Mouse (Mus musculus) heart, postnatal 4 days (tissue): Measurements from ENCODE around the gene Nae1. TPM values are rescaled to one million over a fixed set of nuclear protein-coding genes. Genes with fewer than 3 reads are reported as not detected.

Experiments
- DNase-seq: peaks from one replicate; pipeline ENCODE4 v3.0.0; 2021
- total RNA-seq, 2 experiments: library from RNA; stranded (reverse); gene quantifications; 2 replicates each; pipeline ENCODE4 v1.2.3; 2021

Nae1 gene
- total RNA-seq, 2 experiments from 2014 or later, result 40.9 to 41.0 TPM

DNA sequence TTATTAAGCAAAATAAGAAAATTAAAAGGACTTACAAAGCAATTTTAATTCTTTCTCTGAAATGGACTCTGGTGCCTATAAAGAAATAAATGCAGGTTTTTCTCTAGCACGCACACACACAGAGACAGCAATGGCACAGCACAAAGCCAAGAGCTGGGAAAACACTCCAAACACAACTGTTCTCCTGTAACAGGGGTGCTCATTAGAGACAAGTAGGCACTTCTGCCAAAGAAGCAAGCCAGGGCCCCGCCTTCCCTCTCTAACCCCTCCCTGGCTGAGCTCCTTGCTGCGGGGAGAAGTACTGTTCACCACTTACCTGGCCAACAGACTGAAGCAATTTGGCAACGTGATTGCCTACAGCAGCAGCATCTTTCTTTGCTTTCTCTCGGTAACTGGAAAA is 16.6 kb downstream of the Nae1 start:
- DNase-seq, result no peak

DNA sequence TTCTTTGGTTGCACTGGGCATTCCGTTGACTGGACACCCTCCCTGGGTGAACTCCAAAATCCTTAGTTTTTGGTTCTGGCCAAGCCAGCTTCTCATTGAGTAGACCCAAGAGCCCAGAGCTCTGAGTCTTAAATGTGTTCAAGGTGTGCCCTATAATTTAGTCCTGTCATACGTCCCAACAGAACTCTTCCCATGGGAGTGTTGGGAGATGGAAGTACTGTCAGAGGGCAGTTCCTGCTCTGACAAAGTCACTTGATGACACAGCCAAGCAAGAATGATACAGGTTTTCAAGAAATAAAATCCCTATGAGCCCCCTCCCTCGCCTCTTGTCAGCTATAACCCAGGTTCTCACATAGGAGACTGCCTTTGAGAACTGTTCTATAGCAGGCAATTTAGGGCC is 24.3 kb downstream of the Nae1 start:
- no peak for DNase-seq

DNA sequence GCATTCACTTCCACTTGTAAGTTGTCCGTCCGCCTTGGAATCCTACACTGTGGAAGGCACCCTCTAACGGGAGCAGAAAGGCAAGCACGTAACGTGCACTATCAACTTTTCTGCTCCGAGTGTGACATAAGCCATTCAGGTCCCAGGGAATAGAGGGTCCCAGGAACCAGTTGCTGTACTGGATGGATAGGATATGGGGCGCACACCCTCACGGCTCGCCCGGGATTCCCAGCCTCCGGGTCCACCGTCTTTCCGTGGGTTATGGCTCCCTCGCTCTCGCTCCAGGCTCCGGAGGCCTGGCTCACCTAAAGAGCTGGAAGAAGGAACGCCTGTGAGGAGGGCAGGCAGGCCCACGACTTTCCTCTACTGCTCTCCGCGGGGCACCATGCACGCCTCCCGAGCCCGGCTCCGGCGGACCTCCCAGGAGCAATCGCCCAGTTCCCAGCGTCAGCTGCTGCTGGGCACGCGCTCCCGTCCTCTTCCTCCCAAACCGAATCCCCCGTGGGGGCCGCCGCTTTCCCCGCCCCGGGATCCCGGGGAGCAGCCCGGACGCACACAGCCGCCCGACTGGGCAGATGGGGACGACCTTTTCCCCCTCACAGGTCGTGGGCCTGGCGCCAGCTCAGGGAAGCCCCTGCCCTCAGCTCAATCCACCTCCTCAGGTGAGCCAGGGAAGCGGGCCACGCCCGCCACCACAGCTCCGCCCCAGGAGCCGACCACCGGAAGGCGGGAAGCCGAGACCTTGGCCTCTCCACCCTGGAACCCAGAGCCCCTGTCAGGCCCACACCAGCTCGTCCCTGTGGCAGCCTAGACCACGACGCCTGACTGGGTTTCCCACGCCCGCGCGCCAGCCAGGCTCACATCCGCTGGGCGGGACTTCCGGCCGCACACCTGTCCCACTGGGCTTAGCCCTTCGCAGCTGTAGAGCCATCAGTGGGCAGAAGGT is 25.1 kb downstream of the Nae1 start, which contains the start of gene Terb1:
TSS of gene Terb1 (minus strand) at position 850 of the 946 bp plus-strand sequence.
- peak; percentile 42 for DNase-seq

DNA sequence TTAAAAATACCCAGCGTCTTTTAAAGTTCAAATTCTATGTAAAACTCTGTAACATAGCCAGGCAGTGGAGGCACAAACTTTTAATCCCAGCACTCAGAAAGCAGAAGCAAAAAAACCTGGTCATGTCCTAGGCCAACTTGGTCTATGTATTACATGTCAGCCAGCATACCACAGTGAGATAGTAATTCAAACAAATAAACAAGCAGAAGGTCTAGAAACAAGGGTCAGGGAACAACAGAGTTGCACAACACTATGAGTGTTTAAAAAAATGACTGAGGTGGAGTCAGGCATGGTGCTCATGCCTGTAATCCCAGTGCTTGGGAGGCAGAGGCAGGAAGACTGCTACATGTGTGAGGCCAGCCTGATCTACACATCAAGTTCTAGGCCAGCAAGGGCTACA is 55.3 kb downstream of the Nae1 start:
- DNase-seq, result no peak

DNA sequence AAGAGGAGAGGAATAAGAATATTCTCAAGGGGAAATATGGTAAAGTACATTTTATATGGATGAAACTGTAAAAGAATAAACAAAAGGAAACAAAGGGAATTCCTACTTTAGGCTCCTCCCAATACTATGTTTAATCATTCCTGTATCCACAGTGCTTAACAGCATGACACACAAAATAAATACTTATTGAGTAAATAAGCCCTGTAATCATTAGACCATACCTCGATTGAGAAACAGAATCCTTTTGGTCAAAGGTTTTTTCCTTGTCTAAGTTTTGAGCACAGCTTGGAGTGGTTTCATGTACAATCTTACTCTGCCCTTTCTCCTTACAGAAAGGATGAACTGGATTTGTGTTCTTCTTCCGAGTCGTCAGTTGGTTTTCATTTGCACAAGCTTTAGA is 62.0 kb downstream of the Nae1 start:
- DNase-seq, result no peak

DNA sequence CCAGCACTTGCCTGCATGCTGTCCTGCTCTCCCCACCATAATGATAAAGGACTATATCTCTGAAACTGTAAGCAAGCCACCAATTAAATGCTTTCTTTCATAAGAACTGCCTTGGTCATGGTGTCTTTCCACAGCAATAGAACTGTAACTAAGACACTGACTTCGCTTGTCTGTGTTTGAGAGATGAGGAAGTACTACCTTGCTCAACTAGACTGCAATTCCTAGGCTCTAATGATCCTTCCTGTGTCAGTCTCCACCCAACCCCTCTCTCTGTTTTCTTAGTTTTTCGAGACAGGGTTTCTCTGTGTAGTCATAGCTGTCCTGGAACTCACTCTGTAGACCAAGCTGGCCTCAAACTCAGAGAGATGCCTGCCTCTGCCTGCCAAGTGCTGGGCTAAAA is 67.0 kb downstream of the Nae1 start:
- no peak for DNase-seq

Other genes starting within 250 kb of the Nae1 start
- not detected for gene Cmtm2a, start 241.5 kb downstream of the Nae1 start, total RNA-seq
- not detected for gene Gm45711, start 224.6 kb downstream of the Nae1 start, total RNA-seq
- gene Cmtm1, start 224.5 kb downstream of the Nae1 start, total RNA-seq, result not detected
- not detected for gene Gm11020, start 213.1 kb downstream of the Nae1 start, total RNA-seq
- not detected for gene Cmtm2b, start 212.4 kb downstream of the Nae1 start, total RNA-seq
- 10 to 100 TPM; 50.6 to 50.7 TPM for gene Cmtm3, start 195.2 kb downstream of the Nae1 start, total RNA-seq
- gene Cmtm4, start 138.8 kb downstream of the Nae1 start, total RNA-seq, result 10 to 100 TPM; 17.1 to 17.2 TPM
- 100 to 1,000 TPM in 1 of 2 experiments, 10 to 100 TPM in 1; 92.6 to 107 TPM for gene Dync1li2, start 91.6 kb downstream of the Nae1 start, total RNA-seq
- not detected for gene Terb1, start 24.7 kb downstream of the Nae1 start, total RNA-seq
- gene Car7, start 52 bp upstream of the Nae1 start, total RNA-seq, result 1 to 10 TPM; 1.7 to 2.9 TPM
- 1 to 10 TPM; 5.0 to 5.4 TPM for gene Pdp2, start 56.8 kb upstream of the Nae1 start, total RNA-seq
- gene Cdh16, start 89.8 kb upstream of the Nae1 start, total RNA-seq, result 1 to 10 TPM; 2.8 to 4.6 TPM
- gene Rrad, start 96.7 kb upstream of the Nae1 start, total RNA-seq, result 100 to 1,000 TPM; 193 to 274 TPM
- gene Ciao2b, start 107.3 kb upstream of the Nae1 start, total RNA-seq, result 10 to 100 TPM; 82.2 to 85.4 TPM
- not detected for gene Ces2a, start 199.4 kb upstream of the Nae1 start, total RNA-seq